Mouse (Mus musculus) frontal cortex, adult (tissue): ENCODE results near the gene Dad1.

Experiments
- ATAC-seq: cut with Nextera tagmentation; 2 replicates; pipeline ENCODE4 v1.9.2; 2017; ENCODE audit warnings: mild to moderate bottlenecking, moderate library complexity, mixed read lengths; ENCODE audit not compliant: low TSS enrichment

Dad1 gene

GRCm38 (mm10) chr14:54224484-54225467, 29.1 kb downstream of the Dad1 start:
- ATAC-seq = peak; percentile 57

- ATAC-seq = no peak
Observed at GRCm38 (mm10) chr14:54224064-54224417, 29.9 kb downstream of the Dad1 start.

GRCm38 (mm10) chr14:54223315-54224063, 30.4 kb downstream of the Dad1 start:
- no peak for ATAC-seq

- no peak for ATAC-seq
Observed at GRCm38 (mm10) chr14:54222289-54222727, 31.6 kb downstream of the Dad1 start.

- ATAC-seq = no peak
Observed at GRCm38 (mm10) chr14:54221641-54222040, 32.3 kb downstream of the Dad1 start.

GRCm38 (mm10) chr14:54220726-54221494, 33.0 kb downstream of the Dad1 start:
- no peak for ATAC-seq

GRCm38 (mm10) chr14:54219849-54220248, 34.1 kb downstream of the Dad1 start:
- ATAC-seq = no peak

GRCm38 (mm10) chr14:54219256-54219655, 34.6 kb downstream of the Dad1 start:
- no peak for ATAC-seq

- no peak for ATAC-seq
Observed at GRCm38 (mm10) chr14:54218721-54219120, 35.2 kb downstream of the Dad1 start.

- ATAC-seq = no peak
Observed at GRCm38 (mm10) chr14:54218233-54218632, 35.7 kb downstream of the Dad1 start.

GRCm38 (mm10) chr14:54216126-54216525, 37.8 kb downstream of the Dad1 start:
- ATAC-seq = no peak

- no peak for ATAC-seq
Observed at GRCm38 (mm10) chr14:54214901-54215300, 39.0 kb downstream of the Dad1 start.

GRCm38 (mm10) chr14:54214477-54214876, 39.4 kb downstream of the Dad1 start:
- ATAC-seq = peak; percentile 84

- ATAC-seq = no peak
Observed at GRCm38 (mm10) chr14:54213734-54214133, 40.2 kb downstream of the Dad1 start.

GRCm38 (mm10) chr14:54211755-54212154, 42.1 kb downstream of the Dad1 start:
- no peak for ATAC-seq

GRCm38 (mm10) chr14:54211199-54211598, 42.7 kb downstream of the Dad1 start:
- ATAC-seq = no peak

- ATAC-seq = no peak
Observed at GRCm38 (mm10) chr14:54210401-54210800, 43.5 kb downstream of the Dad1 start.

- ATAC-seq = no peak
Observed at GRCm38 (mm10) chr14:54209932-54210331, 44.0 kb downstream of the Dad1 start.

GRCm38 (mm10) chr14:54208741-54209140, 45.2 kb downstream of the Dad1 start:
- ATAC-seq = no peak

- ATAC-seq = no peak
Observed at GRCm38 (mm10) chr14:54207924-54208323, 46.0 kb downstream of the Dad1 start.

GRCm38 (mm10) chr14:54206750-54207550, 47.0 kb downstream of the Dad1 start:
- ATAC-seq = peak; percentile 57
